Mouse (Mus musculus): Measurements from ENCODE around the gene Pou2af1.

Gene Pou2af1

GRCm38 (mm10) chr9:51225636-51226166, 12.2 kb downstream of the Pou2af1 start:
- ATAC-seq (ENCODE audit: low TSS enrichment) = no peak

GRCm38 (mm10) chr9:51230701-51231389, 17.3 kb downstream of the Pou2af1 start:
- ATAC-seq (ENCODE audit: low TSS enrichment) = no peak

- ATAC-seq (ENCODE audit: low TSS enrichment) = no peak
These were observed 18.7 kb downstream of the Pou2af1 start for GRCm38 (mm10) chr9:51232163-51232562.

- peak; percentile 98 for ATAC-seq (ENCODE audit: low TSS enrichment)
These were observed 25.4 kb downstream of the Pou2af1 start for GRCm38 (mm10) chr9:51238741-51239385.

- no peak for ATAC-seq (ENCODE audit: low TSS enrichment)
These were observed 43.4 kb downstream of the Pou2af1 start for GRCm38 (mm10) chr9:51256780-51257502.

- no peak for ATAC-seq (ENCODE audit: low TSS enrichment)
These were observed 44.9 kb downstream of the Pou2af1 start for GRCm38 (mm10) chr9:51258426-51258825.

GRCm38 (mm10) chr9:51268852-51269251, 55.3 kb downstream of the Pou2af1 start:
- no peak for ATAC-seq (ENCODE audit: low TSS enrichment)

- ATAC-seq (ENCODE audit: low TSS enrichment) = no peak
These were observed 57.6 kb downstream of the Pou2af1 start for GRCm38 (mm10) chr9:51271073-51271472.

GRCm38 (mm10) chr9:51272102-51272501, 58.6 kb downstream of the Pou2af1 start:
- no peak for ATAC-seq (ENCODE audit: low TSS enrichment)

GRCm38 (mm10) chr9:51273581-51274154, 60.2 kb downstream of the Pou2af1 start:
- no peak for ATAC-seq (ENCODE audit: low TSS enrichment)

GRCm38 (mm10) chr9:51274678-51275077, 61.2 kb downstream of the Pou2af1 start:
- ATAC-seq (ENCODE audit: low TSS enrichment) = no peak

- no peak for ATAC-seq (ENCODE audit: low TSS enrichment)
These were observed 64.5 kb downstream of the Pou2af1 start for GRCm38 (mm10) chr9:51277834-51278498.

GRCm38 (mm10) chr9:51278500-51279381, 65.2 kb downstream of the Pou2af1 start, which contains the start of gene Colca2:
TSS of gene Colca2 (minus strand) at chr9:51278569.
- peak; percentile 98 for ATAC-seq (ENCODE audit: low TSS enrichment)

GRCm38 (mm10) chr9:51286079-51286478, 72.6 kb downstream of the Pou2af1 start:
- ATAC-seq (ENCODE audit: low TSS enrichment) = no peak

Measured in frontal cortex, adult (tissue).